ENCODE assay signal across 8 mouse cellular contexts in genomic region chr10:17726373-17726720, GRCm38 (mm10). TPM values are rescaled to one million over a fixed set of nuclear protein-coding genes. Genes with fewer than 3 reads are reported as not detected.
DNase-seq lines count a peak whose midpoint lies in the region; ATAC-seq and TF ChIP-seq lines count a peak whose summit lies in the region.

No protein-coding gene starts in this region.

- 84% methylated on average over 2 of the region's 2 CpGs for WGBS in forebrain, embryonic 14.5 days
- WGBS in kidney, embryonic 16.5 days: 39% methylated on average over 2 of the region's 2 CpGs

- H3K9me3 ChIP-seq in MEL (replicated peaks; ENCODE audit: insufficient read depth, low read length): no peaks in the 10 kb centered on the region
- H3K9me3 ChIP-seq in forebrain, embryonic 14.5 days (replicated peaks; ENCODE audit: control insufficient read depth, low read length): no peaks in the 10 kb centered on the region
- H3K9me3 ChIP-seq in kidney, embryonic 16.5 days (ENCODE audit: low read length): no peaks in the 10 kb centered on the region

- TF ChIP-seq CTCF in MEL (IDR thresholded peaks at IDR 0.05 in 2 of 3, conservative IDR thresholded peaks at IDR 0.05 in 1 of 3; ENCODE audit: control insufficient read depth in 1 of 3, insufficient read depth in 1 of 3, low read depth in 2 of 3, low read length in 3 of 3, poor library complexity in 1 of 3, severe bottlenecking in 1 of 3): no peak

- H3K36me3 ChIP-seq in MEL (ENCODE audit: control insufficient read depth in 1 of 2, insufficient read depth in 2 of 2, low read length in 2 of 2): peaks cover 0 to 4% of the 10 kb centered on the region in 2 experiments; a peak in 1 of 4 replicates
- H3K36me3 ChIP-seq in forebrain, embryonic 14.5 days (ENCODE audit: control insufficient read depth, insufficient read depth, low read length): no peaks in the 10 kb centered on the region
- H3K36me3 ChIP-seq in kidney, embryonic 16.5 days (ENCODE audit: insufficient read depth, low read length): 0 out of 2 replicates have a peak, but pooled peaks cover 3% of the 10 kb centered on the region

- peaks cover 6% of the 10 kb centered on the region for H3K79me2 ChIP-seq in MEL (ENCODE audit: control insufficient read depth, insufficient read depth, low read length, poor library complexity)

- H3K4me1 ChIP-seq in MEL (ENCODE audit: control insufficient read depth in 1 of 2, insufficient read depth in 2 of 2, low read length in 2 of 2): peaks cover 0 to 4% of the 10 kb centered on the region in 2 experiments; a peak in 1 of 4 replicates
- peaks cover 21% of the 10 kb centered on the region for H3K4me1 ChIP-seq in forebrain, embryonic 14.5 days (ENCODE audit: control insufficient read depth, insufficient read depth, low read length)
- peaks cover 34% of the 10 kb centered on the region for H3K4me1 ChIP-seq in kidney, embryonic 16.5 days (ENCODE audit: insufficient read depth, low read length)

- H3K27ac ChIP-seq in MEL (ENCODE audit: control insufficient read depth, low read depth, low read length): no peak overlapping the region
- no peak overlapping the region for H3K27ac ChIP-seq in forebrain, embryonic 14.5 days (ENCODE audit: low read depth, low read length)
- H3K27ac ChIP-seq in kidney, embryonic 16.5 days (ENCODE audit: low read length): peak overlapping the region; percentile 73

- H3K4me2 ChIP-seq in forebrain, embryonic 14.5 days (ENCODE audit: low read length): peak overlapping the region; percentile 69
- peak overlapping the region; percentile 59 for H3K4me2 ChIP-seq in kidney, embryonic 16.5 days (replicated peaks; ENCODE audit: low read depth, low read length)

- no peak for ATAC-seq in forebrain, embryonic 14.5 days
- ATAC-seq in kidney, embryonic 16.5 days (ENCODE audit: low FRiP score, low TSS enrichment): no peak

- TF ChIP-seq POLR2A in MEL (IDR thresholded peaks at IDR 0.05; ENCODE audit: control insufficient read depth in 1 of 2, insufficient read depth in 1 of 2, low read depth in 1 of 2, low read length in 2 of 2, poor library complexity in 1 of 2): no peak

- TF ChIP-seq EP300 in MEL (IDR thresholded peaks at IDR 0.05; ENCODE audit: low read depth in 1 of 2, low read length in 2 of 2): no peak

- TF ChIP-seq RAD21 in MEL (IDR thresholded peaks at IDR 0.05; ENCODE audit: low read depth, low read length): no peak

- no peak overlapping the region for H3K4me3 ChIP-seq in MEL (ENCODE audit: control insufficient read depth in 1 of 2, insufficient read depth in 1 of 2, low read depth in 2 of 2, low read length in 2 of 2)
- H3K4me3 ChIP-seq in forebrain, embryonic 14.5 days (ENCODE audit: low read depth, low read length): peak overlapping the region; percentile 92
- H3K4me3 ChIP-seq in kidney, embryonic 16.5 days (ENCODE audit: low read length): peak overlapping the region; percentile 97

- peak; percentile 16 to 22 for DNase-seq in frontal cortex, postnatal 36 days (ENCODE audit: low spot score in 2 of 2)
- DNase-seq in frontal cortex, postnatal 10 days (ENCODE audit: low spot score in 2 of 2): no peak
- peak; percentile 11 for DNase-seq in MEL (ENCODE audit: low read depth, low spot score)
- DNase-seq in forebrain, embryonic 14.5 days (ENCODE audit: low spot score): no peak
- DNase-seq in neural tube, embryonic 10.5 days (ENCODE audit: extremely low spot score, low spot score): peak; percentile 32
- no peak for DNase-seq in urinary bladder, postnatal 25 days (ENCODE audit: low spot score)
- no peak for DNase-seq in urinary bladder, postnatal 14 days (ENCODE audit: low spot score)

- no peaks in the 10 kb centered on the region for H3K27me3 ChIP-seq in MEL (ENCODE audit: control insufficient read depth in 1 of 2, insufficient read depth in 2 of 2, low read length in 2 of 2)
- H3K27me3 ChIP-seq in forebrain, embryonic 14.5 days (replicated peaks; ENCODE audit: control insufficient read depth, insufficient read depth, low read length): no peaks in the 10 kb centered on the region
- no peaks in the 10 kb centered on the region for H3K27me3 ChIP-seq in kidney, embryonic 16.5 days (ENCODE audit: insufficient read depth, low read length)

- H3K9ac ChIP-seq in MEL (ENCODE audit: control insufficient read depth, low read depth, low read length, poor library complexity, severe bottlenecking): no peak overlapping the region
- peak overlapping the region; percentile 26; the same call in 1 of the 2 replicates for H3K9ac ChIP-seq in forebrain, embryonic 14.5 days (ENCODE audit: low read length)
- peak overlapping the region; percentile 56; the same call in 1 of the 2 replicates for H3K9ac ChIP-seq in kidney, embryonic 16.5 days (replicated peaks; ENCODE audit: low read length)

TF ChIP-seq in MEL, 35 proteins besides CTCF, POLR2A, EP300 and RAD21:
- TF ChIP-seq MYC (IDR thresholded peaks at IDR 0.05; ENCODE audit: low read depth, low read length) (no peak), USF2 (IDR thresholded peaks at IDR 0.05; ENCODE audit: borderline replicate concordance in 1 of 2, insufficient read depth in 1 of 2, low read depth in 1 of 2, low read length in 2 of 2) (no peak), UBTF (IDR thresholded peaks at IDR 0.05; ENCODE audit: borderline replicate concordance, insufficient read depth, low read depth, low read length) (no peak), ZMIZ1 (IDR thresholded peaks at IDR 0.05; ENCODE audit: low read depth, low read length) (no peak), NELFE (IDR thresholded peaks at IDR 0.05; ENCODE audit: low read depth, low read length) (no peak), GABPA (IDR thresholded peaks at IDR 0.05; ENCODE audit: low read depth, low read length) (no peak), NRF1 (IDR thresholded peaks at IDR 0.05; ENCODE audit: insufficient read depth, low read depth, low read length, poor library complexity, severe bottlenecking) (no peak), TCF12 (IDR thresholded peaks at IDR 0.05; ENCODE audit: low read depth, low read length) (no peak)

RNA-seq across cellular contexts. Expression of gene Cited2, which starts 3.3 kb away (rescaled TPM):
- 2.3 and 2.8 TPM in 2 replicates for total RNA-seq in MEL (2012; rRNA removed)
- 10 to 100 TPM in 1 of 2 experiments, not detected in 1; 13.1 TPM for polyA plus RNA-seq in MEL (2012; ENCODE audit: insufficient read depth in 1 of 2, insufficient read length in 2 of 2, low read depth in 1 of 2, low replicate concordance in 2 of 2, missing spikeins in 1 of 2)
- polyA plus RNA-seq in forebrain, embryonic 14.5 days (2014; fragmentation: Nextera tagmentation; extraction: Ambion mirVana): 50.8 and 62.7 TPM in 2 replicates
- 62.0 and 67.8 TPM in 2 replicates for polyA plus RNA-seq in kidney, embryonic 16.5 days (2015; fragmentation: Nextera tagmentation; extraction: Ambion mirVana)

Comparison
In these comparisons a context has a peak if more than half of its experiments do, and no peak if none do; other contexts are left out.
1. DNase-seq: peak in frontal cortex, postnatal 36 days (2 of 2), MEL (single experiment) and neural tube, embryonic 10.5 days (single experiment); none in frontal cortex, postnatal 10 days (0 of 2), forebrain, embryonic 14.5 days (single experiment), urinary bladder, postnatal 25 days (single experiment) and urinary bladder, postnatal 14 days (single experiment).
2. H3K4me3 ChIP-seq: peak in forebrain, embryonic 14.5 days (single experiment) and kidney, embryonic 16.5 days (single experiment); none in MEL (0 of 2).